Comparison of ENCODE assay signal across 9 mouse cellular contexts in genomic region chr9:107514303-107514955, GRCm38 (mm10). TPM values are rescaled to one million over a fixed set of nuclear protein-coding genes. Genes with fewer than 3 reads are reported as not detected.
DNase-seq lines count a peak whose midpoint lies in the region; ATAC-seq and TF ChIP-seq lines count a peak whose summit lies in the region.
"Had no signal": no experiment of that assay in that cellular context is flagged by ENCODE, and none has a peak within 500 bp of the region (broad histone marks: within the 10 kb centered on the region; RNA-seq: fewer than 3 reads in every experiment).

No protein-coding gene starts in this region.

- intact Hi-C loops in gastrocnemius, postnatal 14 days (cut with DNase I; ENCODE audit: low total_unique reads), result loop anchor here (10.0 kb wide), 2 partner anchors 50 to 620 kb away; partner anchors contain the start of gene Manf

- no peaks in the 10 kb centered on the region for H3K9me3 ChIP-seq in kidney, embryonic 15.5 days (replicated peaks)
- H3K9me3 ChIP-seq in limb, embryonic 15.5 days, result no peaks in the 10 kb centered on the region

- peaks cover 44% of the 10 kb centered on the region for H3K4me1 ChIP-seq in kidney, embryonic 15.5 days
- no peaks in the 10 kb centered on the region for H3K4me1 ChIP-seq in cortical plate, adult 2 months (ENCODE audit: control insufficient read depth, insufficient read depth, low read length)
- H3K4me1 ChIP-seq in limb, embryonic 15.5 days, result 0 out of 2 replicates have a peak, but pooled peaks cover 10% of the 10 kb centered on the region

- no peak for TF ChIP-seq POLR2A in cortical plate, adult 2 months (IDR thresholded peaks at IDR 0.05; ENCODE audit: extremely low read depth, insufficient read depth, low read length)

- 23% methylated on average over 14 of the region's 14 CpGs for WGBS in kidney, embryonic 15.5 days
- WGBS in limb, embryonic 15.5 days, result 19% methylated on average over 14 of the region's 14 CpGs

- H3K4me3 ChIP-seq in kidney, embryonic 15.5 days (replicated peaks), result no peak overlapping the region
- H3K4me3 ChIP-seq in cortical plate, adult 2 months (ENCODE audit: insufficient read depth, low read length), result no peak overlapping the region
- H3K4me3 ChIP-seq in limb, embryonic 15.5 days, result no peak overlapping the region

- H3K27ac ChIP-seq in kidney, embryonic 15.5 days, result no peak overlapping the region
- no peak overlapping the region for H3K27ac ChIP-seq in cortical plate, adult 2 months (ENCODE audit: insufficient read depth, low read length)
- no peak overlapping the region for H3K27ac ChIP-seq in limb, embryonic 15.5 days

- ATAC-seq in kidney, embryonic 15.5 days (replicated peaks; ENCODE audit: low FRiP score), result no peak; the same call in 1 of the 2 replicates
- ATAC-seq in limb, embryonic 15.5 days (ENCODE audit: insufficient number of reproducible peaks, low FRiP score, low TSS enrichment, low read depth), result peak; percentile 13; the same call in 1 of the 2 replicates
- ATAC-seq: Patski had no signal

- peak; percentile 58 for DNase-seq in kidney, adult 11 months
- DNase-seq in gastrocnemius, postnatal 14 days, result peak; percentile 78
- peak; percentile 82 for DNase-seq in kidney, adult 9 months
- peak; percentile 85 for DNase-seq in naive thymus-derived CD4-positive, alpha-beta T cell, adult 2 months (ENCODE audit: low read depth)
- peak; percentile 51 to 53 for DNase-seq in spleen, postnatal 36 days (ENCODE audit: low spot score in 2 of 2)

- H3K4me2 ChIP-seq in kidney, embryonic 15.5 days, result no peak overlapping the region
- no peak overlapping the region for H3K4me2 ChIP-seq in limb, embryonic 15.5 days

- H3K27me3 ChIP-seq in kidney, embryonic 15.5 days, result peaks cover 6% of the 10 kb centered on the region; the same call in 1 of the 2 replicates
- peaks cover 12% of the 10 kb centered on the region for H3K27me3 ChIP-seq in limb, embryonic 15.5 days

- peak; percentile 98 for TF ChIP-seq CTCF in cortical plate, adult 2 months (IDR thresholded peaks at IDR 0.05; ENCODE audit: extremely low read depth, insufficient read depth, low read length)

- no peak overlapping the region for H3K9ac ChIP-seq in kidney, embryonic 15.5 days
- no peak overlapping the region for H3K9ac ChIP-seq in limb, embryonic 15.5 days

- no peaks in the 10 kb centered on the region for H3K36me3 ChIP-seq in kidney, embryonic 15.5 days
- H3K36me3 ChIP-seq in limb, embryonic 15.5 days, result no peaks in the 10 kb centered on the region

RNA-seq across cellular contexts. Expression of gene Tmem115, which starts 19.3 kb away (rescaled TPM):
- polyA plus RNA-seq in kidney, embryonic 15.5 days (2015; fragmentation: Nextera tagmentation; extraction: Ambion mirVana), result 45.0 and 49.4 TPM in 2 replicates
- 35.4 and 36.5 TPM in 2 replicates for polyA plus RNA-seq in cortical plate, adult 2 months (2012; rRNA removed)
- total RNA-seq in gastrocnemius, postnatal 14 days (2021), result 10 to 100 TPM; 18.4 to 19.9 TPM
- polyA plus RNA-seq in limb, embryonic 15.5 days (2015; fragmentation: Nextera tagmentation; extraction: Ambion mirVana), result 51.1 and 51.8 TPM in 2 replicates

RNA-seq across cellular contexts. Expression of gene Cyb561d2, which starts 27.6 kb away (rescaled TPM):
- 31.5 and 33.9 TPM in 2 replicates for polyA plus RNA-seq in kidney, embryonic 15.5 days (2015; fragmentation: Nextera tagmentation; extraction: Ambion mirVana)
- 29.5 and 31.3 TPM in 2 replicates for polyA plus RNA-seq in cortical plate, adult 2 months (2012; rRNA removed)
- total RNA-seq in gastrocnemius, postnatal 14 days (2021), result 1 to 10 TPM; 2.2 to 2.5 TPM
- 25.9 and 26.0 TPM in 2 replicates for polyA plus RNA-seq in limb, embryonic 15.5 days (2015; fragmentation: Nextera tagmentation; extraction: Ambion mirVana)

RNA-seq across cellular contexts. Expression of gene Nprl2, which starts 27.6 kb away (rescaled TPM):
- 44.4 and 46.8 TPM in 2 replicates for polyA plus RNA-seq in kidney, embryonic 15.5 days (2015; fragmentation: Nextera tagmentation; extraction: Ambion mirVana)
- 66.7 and 67.2 TPM in 2 replicates for polyA plus RNA-seq in cortical plate, adult 2 months (2012; rRNA removed)
- total RNA-seq in gastrocnemius, postnatal 14 days (2021), result 1 to 10 TPM; 7.5 to 7.7 TPM
- polyA plus RNA-seq in limb, embryonic 15.5 days (2015; fragmentation: Nextera tagmentation; extraction: Ambion mirVana), result 40.4 and 44.1 TPM in 2 replicates

RNA-seq across cellular contexts. Expression of gene Zmynd10, which starts 32.7 kb away (rescaled TPM):
- polyA plus RNA-seq in kidney, embryonic 15.5 days (2015; fragmentation: Nextera tagmentation; extraction: Ambion mirVana), result 1.2 and 2.9 TPM in 2 replicates
- 6.0 and 6.7 TPM in 2 replicates for polyA plus RNA-seq in cortical plate, adult 2 months (2012; rRNA removed)
- not detected for total RNA-seq in gastrocnemius, postnatal 14 days (2021)
- 1.0 and 1.3 TPM in 2 replicates for polyA plus RNA-seq in limb, embryonic 15.5 days (2015; fragmentation: Nextera tagmentation; extraction: Ambion mirVana)

RNA-seq across cellular contexts. Expression of gene Rassf1, which starts 36.9 kb away (rescaled TPM):
- polyA plus RNA-seq in kidney, embryonic 15.5 days (2015; fragmentation: Nextera tagmentation; extraction: Ambion mirVana), result 61.7 and 63.4 TPM in 2 replicates
- 24.4 and 24.5 TPM in 2 replicates for polyA plus RNA-seq in cortical plate, adult 2 months (2012; rRNA removed)
- total RNA-seq in gastrocnemius, postnatal 14 days (2021), result 10 to 100 TPM; 11.1 to 11.6 TPM
- polyA plus RNA-seq in limb, embryonic 15.5 days (2015; fragmentation: Nextera tagmentation; extraction: Ambion mirVana), result 89.7 and 95.4 TPM in 2 replicates
